Mouse (Mus musculus): ENCODE measurements around the gene Tmem141. TPM values are rescaled to one million over a fixed set of nuclear protein-coding genes. Genes with fewer than 3 reads are reported as not detected.

The Tmem141 gene
- total and polyA plus RNA-seq, 3 experiments = 10.9 to 25.3 TPM; not detected in 1

DNA sequence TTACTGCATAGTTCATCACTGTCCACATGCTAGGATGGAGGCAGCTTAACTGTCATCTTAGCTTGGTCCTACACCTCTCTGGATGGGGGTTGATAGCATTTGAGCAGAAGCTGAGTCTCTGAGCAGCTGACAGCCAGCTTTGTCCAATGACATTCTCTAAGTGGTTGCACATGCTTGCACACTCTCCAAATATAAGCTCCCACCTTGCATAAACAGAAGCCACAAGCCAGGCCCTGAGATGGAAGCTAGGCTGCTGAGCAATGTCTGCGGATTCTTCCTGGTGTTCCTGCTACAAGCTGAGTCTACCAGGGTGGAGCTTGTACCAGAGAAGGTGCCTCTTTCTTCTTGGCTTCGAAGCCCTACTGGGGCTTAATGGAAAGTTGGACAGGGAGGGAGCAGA is 31.1 kb upstream of the Tmem141 start, which contains the start of gene Lcn8:
Lcn8 (plus strand) TSS at position 219 of the 400 bp plus-strand sequence.
- TF ChIP-seq ELF1 (IDR thresholded peaks at IDR 0.05; ENCODE audit: low read depth, low read length) (no peak), MYB (IDR thresholded peaks at IDR 0.05; ENCODE audit: low read depth, low read length) (no peak), POLR2AphosphoS5 (IDR thresholded peaks at IDR 0.05; ENCODE audit: borderline replicate concordance, low read depth, low read length) (no peak), MAX (IDR thresholded peaks at IDR 0.05; ENCODE audit: low read length) (no peak), TCF12 (IDR thresholded peaks at IDR 0.05; ENCODE audit: low read depth, low read length) (no peak), BHLHE40 (IDR thresholded peaks at IDR 0.05; ENCODE audit: borderline replicate concordance, low read depth, low read length) (no peak), ETS1 (IDR thresholded peaks at IDR 0.05; ENCODE audit: low read depth, low read length) (no peak), NRF1 (IDR thresholded peaks at IDR 0.05; ENCODE audit: insufficient read depth, low read depth, low read length, poor library complexity, severe bottlenecking) (no peak), EP300 (IDR thresholded peaks at IDR 0.05; ENCODE audit: low read depth in 1 of 2, low read length in 2 of 2) (no peak), POLR2A (IDR thresholded peaks at IDR 0.05; ENCODE audit: control insufficient read depth in 1 of 2, insufficient read depth in 1 of 2, low read depth in 1 of 2, low read length in 2 of 2, poor library complexity in 1 of 2) (no peak), ZC3H11A (IDR thresholded peaks at IDR 0.05; ENCODE audit: low read depth, low read length) (no peak)
- DNase-seq (ENCODE audit: low read depth, low spot score) = no peak
- Histone ChIP-seq H3K27me3 (ENCODE audit: control insufficient read depth in 1 of 2, insufficient read depth in 2 of 2, low read length in 2 of 2) (peaks cover 8 to 20% of the 10 kb centered on the region in 2 experiments; a peak in 3 of 4 replicates), H3K9ac (ENCODE audit: control insufficient read depth, low read depth, low read length, poor library complexity, severe bottlenecking) (no peak within 1 kb of the TSS), H3K79me2 (ENCODE audit: control insufficient read depth, insufficient read depth, low read length, poor library complexity) (no peaks in the 10 kb centered on the region), H3K4me1 (ENCODE audit: control insufficient read depth in 1 of 2, insufficient read depth in 2 of 2, low read length in 2 of 2) (no peaks in the 10 kb centered on the region), H3K27ac (ENCODE audit: control insufficient read depth, low read depth, low read length) (no peak within 1 kb of the TSS), H3K4me3 (ENCODE audit: control insufficient read depth in 1 of 2, insufficient read depth in 1 of 2, low read depth in 2 of 2, low read length in 2 of 2) (no peak within 1 kb of the TSS), H3K9me3 (replicated peaks; ENCODE audit: insufficient read depth, low read length) (no peaks in the 10 kb centered on the region), H3K36me3 (ENCODE audit: control insufficient read depth in 1 of 2, insufficient read depth in 2 of 2, low read length in 2 of 2) (no peaks in the 10 kb centered on the region)

DNA sequence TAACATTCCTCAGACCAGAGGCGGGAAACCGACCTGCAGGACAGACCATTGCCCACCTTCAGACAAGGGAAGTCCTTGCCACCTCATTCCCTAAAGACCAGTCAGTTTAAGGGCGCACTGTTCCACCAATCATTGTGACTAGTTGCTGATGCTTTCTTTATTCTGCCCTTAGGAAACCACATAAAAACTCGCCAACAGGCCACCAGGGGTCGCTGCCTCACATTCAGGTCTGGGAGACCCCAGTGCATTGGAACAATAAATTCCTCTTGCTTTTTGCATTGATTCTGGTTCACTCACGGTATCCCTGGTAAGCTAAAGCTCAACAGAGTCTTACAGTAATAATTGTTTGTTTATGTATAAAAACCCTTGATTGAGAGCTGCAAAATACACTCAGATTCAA is 18.1 kb upstream of the Tmem141 start:
- H3K4me3 ChIP-seq (ENCODE audit: control insufficient read depth in 1 of 2, insufficient read depth in 1 of 2, low read depth in 2 of 2, low read length in 2 of 2) = no peak overlapping the region
- no peaks in the 10 kb centered on the region for H3K4me1 ChIP-seq (ENCODE audit: control insufficient read depth in 1 of 2, insufficient read depth in 2 of 2, low read length in 2 of 2)
- H3K27me3 ChIP-seq (ENCODE audit: control insufficient read depth in 1 of 2, insufficient read depth in 2 of 2, low read length in 2 of 2) = peaks cover 0 to 4% of the 10 kb centered on the region in 2 experiments; a peak in 1 of 4 replicates
- no peak overlapping the region for H3K27ac ChIP-seq (ENCODE audit: control insufficient read depth, low read depth, low read length)
- peak; percentile 57 for DNase-seq (ENCODE audit: low read depth, low spot score)
- no peaks in the 10 kb centered on the region for H3K36me3 ChIP-seq (ENCODE audit: control insufficient read depth in 1 of 2, insufficient read depth in 2 of 2, low read length in 2 of 2)
- no peaks in the 10 kb centered on the region for H3K79me2 ChIP-seq (ENCODE audit: control insufficient read depth, insufficient read depth, low read length, poor library complexity)
- no peaks in the 10 kb centered on the region for H3K9me3 ChIP-seq (replicated peaks; ENCODE audit: insufficient read depth, low read length)
- H3K9ac ChIP-seq (ENCODE audit: control insufficient read depth, low read depth, low read length, poor library complexity, severe bottlenecking) = no peak overlapping the region
- TF ChIP-seq E2F4 (IDR thresholded peaks at IDR 0.05; ENCODE audit: borderline replicate concordance, low read depth, low read length) (no peak), RAD21 (IDR thresholded peaks at IDR 0.05; ENCODE audit: low read depth, low read length) (peak; percentile 21; the same call in 1 of the 2 replicates), MEF2A (IDR thresholded peaks at IDR 0.05; ENCODE audit: extremely low read depth, insufficient replicate concordance, low read depth, low read length, poor library complexity, severe bottlenecking) (no peak), SMC3 (IDR thresholded peaks at IDR 0.05; ENCODE audit: low read depth, low read length) (peak; percentile 36), CTCF (IDR thresholded peaks at IDR 0.05 in 2 of 3, conservative IDR thresholded peaks at IDR 0.05 in 1 of 3; ENCODE audit: control insufficient read depth in 1 of 3, insufficient read depth in 1 of 3, low read depth in 2 of 3, low read length in 3 of 3, poor library complexity in 1 of 3, severe bottlenecking in 1 of 3) (peak; percentile 67 to 85 (median 73)), POLR2AphosphoS5 (IDR thresholded peaks at IDR 0.05; ENCODE audit: borderline replicate concordance, low read depth, low read length) (no peak), CHD2 (IDR thresholded peaks at IDR 0.05; ENCODE audit: low read length) (no peak)

Measured in MEL (cell line).